Mouse (Mus musculus): ENCODE measurements at regions not wholly inside any gene's neighbourhood (a gene's known extent, or its start where the extent isn't known, plus 50 kb on each side); places are given as distances from the start of the nearest gene placed in this dataset.
A peak's percentile ranks its signal among the peaks of the same experiment; 100 is the strongest.
"Not testable (repeated sequence)": the region's sequence is repeated elsewhere in the genome, so short reads cannot be mapped to it uniquely, and the experiment has no call there.

- no peak for ATAC-seq (replicated peaks; ENCODE audit: poor library complexity)
Observed at GRCm38 (mm10) chr2:128265014-128265990, 139.5 kb downstream of the Bcl2l11 start.

GRCm38 (mm10) chr2:128270377-128271129 is 144.7 kb downstream of the Bcl2l11 start:
- no peak for ATAC-seq (replicated peaks; ENCODE audit: poor library complexity)

GRCm38 (mm10) chr2:128272789-128273188 is 147.0 kb downstream of the Bcl2l11 start:
- ATAC-seq (replicated peaks; ENCODE audit: poor library complexity), result peak; percentile 92

GRCm38 (mm10) chr2:128273292-128273691 is 147.5 kb downstream of the Bcl2l11 start:
- no peak for ATAC-seq (replicated peaks; ENCODE audit: poor library complexity)

- ATAC-seq (replicated peaks; ENCODE audit: poor library complexity), result peak; percentile 44
Observed at GRCm38 (mm10) chr2:128276337-128276736, 150.5 kb downstream of the Bcl2l11 start.

GRCm38 (mm10) chr2:128277387-128278123 is 151.7 kb downstream of the Bcl2l11 start:
- no peak for ATAC-seq (replicated peaks; ENCODE audit: poor library complexity)

GRCm38 (mm10) chr2:128278124-128278432 is 152.2 kb downstream of the Bcl2l11 start:
- ATAC-seq (replicated peaks; ENCODE audit: poor library complexity), result no peak

- no peak for ATAC-seq (replicated peaks; ENCODE audit: poor library complexity)
Observed at GRCm38 (mm10) chr2:128278608-128279081, 152.8 kb downstream of the Bcl2l11 start.

- ATAC-seq (replicated peaks; ENCODE audit: poor library complexity), result no peak
Observed at GRCm38 (mm10) chr2:128279127-128279710, 153.4 kb downstream of the Bcl2l11 start.

GRCm38 (mm10) chr2:128282591-128282990 is 156.8 kb downstream of the Bcl2l11 start:
- no peak for ATAC-seq (replicated peaks; ENCODE audit: poor library complexity)

GRCm38 (mm10) chr2:128284822-128285421 is 159.1 kb downstream of the Bcl2l11 start:
- peak; percentile 60 for ATAC-seq (replicated peaks; ENCODE audit: poor library complexity)

GRCm38 (mm10) chr2:128285457-128285856 is 159.6 kb downstream of the Bcl2l11 start:
- no peak for ATAC-seq (replicated peaks; ENCODE audit: poor library complexity)

- peak; percentile 39; the same call in 1 of the 2 replicates for ATAC-seq (replicated peaks; ENCODE audit: poor library complexity)
Observed at GRCm38 (mm10) chr2:128288138-128288551, 162.3 kb downstream of the Bcl2l11 start.

- no peak for ATAC-seq (replicated peaks; ENCODE audit: poor library complexity)
Observed at GRCm38 (mm10) chr2:128290609-128291008, 164.8 kb downstream of the Bcl2l11 start.

GRCm38 (mm10) chr2:128294610-128295009 is 168.8 kb downstream of the Bcl2l11 start:
- peak; percentile 43; the same call in 1 of the 2 replicates for ATAC-seq (replicated peaks; ENCODE audit: poor library complexity)

- peak; percentile 88 for ATAC-seq (replicated peaks; ENCODE audit: poor library complexity)
Observed at GRCm38 (mm10) chr2:128295018-128295424, 169.2 kb downstream of the Bcl2l11 start.

- ATAC-seq (replicated peaks; ENCODE audit: poor library complexity), result no peak
Observed at GRCm38 (mm10) chr2:128295726-128296234, 169.9 kb downstream of the Bcl2l11 start.

- ATAC-seq (replicated peaks; ENCODE audit: poor library complexity), result not testable (repeated sequence)
Observed at GRCm38 (mm10) chr2:128296423-128296822, 170.6 kb downstream of the Bcl2l11 start.

GRCm38 (mm10) chr2:128296897-128297296 is 171.1 kb downstream of the Bcl2l11 start:
- peak; percentile 72 for ATAC-seq (replicated peaks; ENCODE audit: poor library complexity)

GRCm38 (mm10) chr2:128297821-128298220 is 172.0 kb downstream of the Bcl2l11 start:
- no peak for ATAC-seq (replicated peaks; ENCODE audit: poor library complexity)

Measured in megakaryocyte progenitor cell, adult 5-6 weeks (primary cell).